Mouse (Mus musculus): Measurements from ENCODE around the gene Ggcx. TPM values are rescaled to one million over a fixed set of nuclear protein-coding genes. Genes with fewer than 3 reads are reported as not detected.

The Ggcx gene
- total RNA-seq, 4 experiments from 2014 or later = 10.3 to 13.5 (median 10.5) TPM

DNA sequence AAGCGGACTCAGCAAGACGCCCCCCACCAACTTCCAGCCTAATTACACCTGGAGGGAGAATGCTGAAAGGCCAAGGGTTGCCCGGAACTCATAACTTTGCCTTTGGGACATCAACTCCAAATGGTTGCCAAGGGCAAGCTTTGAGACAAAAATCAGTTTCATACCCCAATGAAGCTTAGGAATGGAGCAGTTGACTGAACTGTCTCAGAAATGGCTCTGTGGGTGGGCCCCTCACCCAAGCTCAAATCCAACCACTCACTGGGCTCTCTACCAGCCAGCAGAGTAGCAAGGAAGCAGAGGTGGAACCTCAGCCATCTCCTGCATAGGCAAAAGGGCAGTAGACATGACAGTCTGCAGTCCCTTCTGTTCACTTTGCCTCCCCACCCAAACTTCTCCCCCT is 26.3 kb upstream of the Ggcx start:
- DNase-seq (ENCODE audit: low spot score in 2 of 2) = no peak

DNA sequence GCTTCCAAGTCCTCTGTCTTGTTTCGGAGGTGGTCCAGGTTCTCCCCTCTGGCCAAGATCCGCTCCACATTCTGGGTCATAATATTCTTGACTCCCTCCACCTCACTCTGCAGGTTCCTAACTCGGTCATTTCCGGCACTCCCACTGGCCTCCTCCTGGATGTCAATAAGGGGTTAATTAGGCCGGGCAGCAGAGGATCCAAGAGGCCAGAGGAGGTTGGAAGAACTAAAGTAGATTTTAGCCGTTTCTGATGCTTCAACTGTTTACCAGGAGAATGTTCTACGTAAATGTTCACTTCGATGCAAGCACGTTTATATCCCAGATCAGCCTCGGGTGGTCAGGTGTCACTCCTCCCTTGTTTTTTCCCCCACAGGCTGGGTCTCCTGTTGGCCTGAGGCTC is 25.8 kb upstream of the Ggcx start:
- DNase-seq (ENCODE audit: low spot score in 2 of 2) = no peak

- no peak for DNase-seq (ENCODE audit: low spot score in 2 of 2)
These were observed 25.2 kb upstream of the Ggcx start for GRCm38 (mm10) chr6:72388791-72389329.

DNA sequence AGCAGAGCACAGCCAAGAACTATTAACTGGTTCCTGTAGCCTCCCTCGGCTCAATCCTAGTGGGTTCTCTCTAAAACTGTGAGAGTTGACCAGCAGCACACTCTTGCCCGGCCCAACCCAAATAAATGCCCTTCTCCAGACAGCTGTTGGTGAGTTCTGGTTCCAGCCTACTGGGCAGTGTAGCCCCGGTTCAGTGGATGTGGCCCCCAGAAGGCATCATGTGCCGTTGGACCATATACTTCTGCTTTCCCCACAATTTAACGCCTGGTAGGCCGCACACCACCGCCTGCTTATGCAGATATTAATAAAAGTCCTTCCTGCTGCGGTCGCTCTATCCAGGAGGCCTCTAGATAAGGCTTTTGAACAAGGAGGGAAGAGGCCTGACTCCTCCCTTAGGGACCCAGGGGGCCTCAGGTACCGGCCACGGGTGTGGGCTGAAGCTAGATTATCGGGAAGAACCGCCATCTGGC is 24.6 kb upstream of the Ggcx start:
- no peak for DNase-seq (ENCODE audit: low spot score in 2 of 2)

DNA sequence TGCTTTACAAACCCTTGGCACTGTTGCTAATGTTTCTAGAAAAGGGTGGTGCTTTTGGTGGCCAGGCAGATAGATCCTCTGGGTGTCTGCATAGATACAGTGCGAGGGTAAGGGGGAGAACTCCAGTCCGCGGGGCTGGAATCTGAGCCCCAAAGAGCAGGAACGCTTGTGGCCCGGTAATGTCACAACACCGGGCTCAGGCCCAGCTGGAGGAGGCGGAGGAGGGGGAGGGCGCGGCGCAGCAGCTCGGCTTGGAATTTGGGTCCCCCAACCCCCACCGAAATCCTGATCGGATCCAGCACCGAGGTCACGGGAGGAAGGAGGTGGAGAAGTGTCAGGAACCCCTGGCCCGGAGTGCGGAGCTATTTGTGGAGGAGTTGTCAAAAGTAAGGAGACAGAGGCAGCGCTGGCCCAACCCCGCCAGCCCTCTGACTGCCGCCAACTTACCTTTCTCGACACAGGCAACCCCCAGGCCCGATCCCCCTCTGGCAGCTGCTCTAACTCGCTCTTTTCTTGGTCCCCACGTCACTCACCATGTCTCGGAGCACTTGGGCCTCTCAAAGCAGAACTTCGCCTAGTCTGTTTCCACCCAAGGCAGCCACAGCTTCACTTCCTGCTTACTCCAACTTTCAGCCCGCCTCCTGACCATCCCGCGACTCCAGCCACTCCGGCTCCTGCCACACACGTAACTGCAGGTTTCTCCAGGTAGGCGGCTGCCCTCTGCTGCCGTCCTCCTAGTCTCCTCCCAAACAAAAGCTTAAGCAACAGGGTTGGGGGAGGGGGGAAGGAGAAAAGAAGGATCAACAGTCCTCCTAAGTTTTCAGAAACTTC is 24.0 kb upstream of the Ggcx start, which contains the start of gene Vamp8:
Vamp8 (minus strand) TSS at position 763 of the 831 bp plus-strand sequence.
- DNase-seq (ENCODE audit: low spot score in 2 of 2) = peak; percentile 88 to 92

DNA sequence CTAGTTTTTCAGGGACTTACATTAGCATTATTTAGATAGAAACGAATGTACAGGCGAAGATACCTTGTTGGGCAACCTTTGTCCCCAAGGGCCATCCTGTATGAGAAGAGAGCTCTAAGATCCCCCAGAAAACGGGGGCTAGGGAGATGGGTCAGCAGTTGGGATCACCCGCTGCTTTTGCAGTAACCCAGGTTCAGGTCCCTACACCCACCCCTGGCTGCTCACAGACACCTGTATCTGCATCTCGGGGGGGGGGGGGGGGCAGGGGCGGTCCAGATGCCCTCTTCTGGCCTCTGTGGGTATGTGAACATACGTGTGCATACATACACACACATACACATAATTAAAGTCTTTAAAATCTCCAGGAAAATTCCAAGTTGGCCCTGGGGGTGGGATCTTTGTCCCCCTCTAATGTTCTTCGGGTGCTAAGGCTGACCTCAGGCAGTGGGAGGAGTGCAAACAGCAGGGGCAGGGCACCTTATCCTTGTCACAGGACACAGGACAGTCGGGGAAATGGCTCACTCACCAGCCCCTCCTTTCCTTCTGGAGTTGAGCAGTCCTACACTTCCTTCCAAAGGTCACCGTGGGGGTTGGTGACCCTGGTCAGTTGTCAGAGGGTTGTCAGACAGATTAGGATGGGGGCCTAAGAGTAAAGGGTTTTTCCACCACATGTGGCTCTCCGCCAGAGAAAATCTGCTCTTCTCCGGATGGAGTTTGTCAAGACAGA is 23.1 kb upstream of the Ggcx start:
- DNase-seq (ENCODE audit: low spot score in 2 of 2) = peak in 1 of 2 experiments; percentile 28

DNA sequence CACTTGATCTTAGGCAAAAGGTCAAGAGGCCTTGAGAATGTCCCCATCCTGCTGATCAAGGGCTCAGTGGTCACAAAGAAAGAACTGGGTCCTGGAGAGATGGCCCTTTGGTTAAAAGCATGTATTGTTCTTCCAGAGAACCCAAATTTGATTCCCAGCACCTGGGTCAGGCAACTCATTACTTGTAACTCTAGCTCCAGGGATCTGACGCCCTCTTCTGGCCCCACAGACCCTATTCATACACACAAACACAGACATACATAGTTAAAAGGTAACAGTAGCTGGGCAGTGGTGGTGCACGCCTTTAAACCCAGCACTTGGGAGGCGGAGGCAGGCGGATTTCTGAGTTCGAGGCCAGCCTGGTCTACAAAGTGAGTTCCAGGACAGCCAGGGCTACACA is 21.8 kb upstream of the Ggcx start:
- DNase-seq (ENCODE audit: low spot score in 2 of 2) = no peak

DNA sequence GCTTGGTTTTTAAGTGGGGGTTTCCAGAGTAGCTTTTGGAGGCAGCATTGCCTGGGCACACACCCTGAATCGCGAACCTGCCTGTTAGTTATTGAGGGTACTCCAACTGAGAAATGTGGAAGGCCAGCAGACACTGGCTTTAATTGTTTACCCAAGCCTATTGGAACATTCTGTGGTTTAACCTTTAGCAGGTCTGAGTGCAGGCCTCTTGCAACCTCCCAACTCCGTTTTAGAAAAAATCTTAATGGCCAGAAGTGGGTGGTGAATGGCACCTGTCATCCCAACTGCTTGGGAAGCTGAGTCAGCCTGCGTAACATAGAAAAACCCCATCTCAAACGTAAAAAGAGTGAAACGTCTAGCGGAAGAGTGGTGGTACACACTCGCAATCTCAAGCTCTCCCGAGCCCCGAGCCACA is 17.3 kb upstream of the Ggcx start:
- DNase-seq (ENCODE audit: low spot score in 2 of 2) = no peak

DNA sequence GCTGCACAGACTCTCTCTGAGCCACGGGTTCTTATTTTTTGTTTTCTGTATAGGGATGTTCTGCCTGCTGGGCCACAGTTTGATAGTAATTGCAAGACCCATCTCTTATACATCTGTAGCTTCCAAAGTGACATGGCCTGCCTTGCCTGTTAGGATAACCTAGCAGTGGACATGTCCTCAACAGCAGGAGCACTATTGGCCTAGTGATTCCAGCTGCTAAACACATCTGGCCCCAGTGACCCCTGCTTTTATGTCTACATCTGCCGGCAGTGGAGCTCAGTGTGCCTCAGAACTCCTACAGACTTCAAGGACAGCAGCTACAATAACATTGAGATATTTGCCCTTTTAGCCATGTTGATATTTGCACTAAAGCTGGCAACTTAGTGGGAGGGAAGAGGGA is 14.1 kb upstream of the Ggcx start:
- no peak for DNase-seq (ENCODE audit: low spot score in 2 of 2)

- peak; percentile 64 to 68 for DNase-seq (ENCODE audit: low spot score in 2 of 2)
These were observed 12.2 kb upstream of the Ggcx start for GRCm38 (mm10) chr6:72401875-72402274.

- DNase-seq (ENCODE audit: low spot score in 2 of 2) = no peak
These were observed 8.8 kb upstream of the Ggcx start for GRCm38 (mm10) chr6:72405356-72405755.

GRCm38 (mm10) chr6:72407119-72407518 is 7.0 kb upstream of the Ggcx start:
- DNase-seq (ENCODE audit: low spot score in 2 of 2) = peak; percentile 70 to 72

GRCm38 (mm10) chr6:72409567-72409966 is 4.5 kb upstream of the Ggcx start:
- no peak for DNase-seq (ENCODE audit: low spot score in 2 of 2)

GRCm38 (mm10) chr6:72410003-72410402 is 4.1 kb upstream of the Ggcx start:
- no peak for DNase-seq (ENCODE audit: low spot score in 2 of 2)

DNA sequence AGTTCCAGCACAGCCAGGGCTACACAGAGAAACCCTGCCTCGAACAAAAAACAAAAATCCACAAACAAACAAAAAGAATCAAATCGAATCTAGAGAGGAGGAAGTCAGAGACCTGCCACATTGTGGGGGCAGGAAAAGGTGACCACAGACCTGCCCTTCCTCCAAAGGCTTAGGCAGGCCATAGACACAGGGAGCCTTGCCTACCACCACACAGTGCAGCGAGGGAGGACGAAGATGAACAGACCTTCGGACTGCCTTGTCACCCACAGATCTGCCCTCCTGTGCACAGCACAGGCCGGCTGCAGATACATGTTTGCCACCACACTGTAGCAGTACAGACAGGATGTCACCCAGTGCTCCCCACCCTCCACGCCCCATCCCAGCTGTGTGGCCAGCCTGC is 3.6 kb upstream of the Ggcx start:
- DNase-seq (ENCODE audit: low spot score in 2 of 2) = no peak

GRCm38 (mm10) chr6:72415181-72415580 is 1.1 kb downstream of the Ggcx start:
- no peak for DNase-seq (ENCODE audit: low spot score in 2 of 2)

GRCm38 (mm10) chr6:72415964-72416772 is 2.1 kb downstream of the Ggcx start:
- DNase-seq (ENCODE audit: low spot score in 2 of 2) = no peak

GRCm38 (mm10) chr6:72418279-72418678 is 4.2 kb downstream of the Ggcx start:
- no peak for DNase-seq (ENCODE audit: low spot score in 2 of 2)

DNA sequence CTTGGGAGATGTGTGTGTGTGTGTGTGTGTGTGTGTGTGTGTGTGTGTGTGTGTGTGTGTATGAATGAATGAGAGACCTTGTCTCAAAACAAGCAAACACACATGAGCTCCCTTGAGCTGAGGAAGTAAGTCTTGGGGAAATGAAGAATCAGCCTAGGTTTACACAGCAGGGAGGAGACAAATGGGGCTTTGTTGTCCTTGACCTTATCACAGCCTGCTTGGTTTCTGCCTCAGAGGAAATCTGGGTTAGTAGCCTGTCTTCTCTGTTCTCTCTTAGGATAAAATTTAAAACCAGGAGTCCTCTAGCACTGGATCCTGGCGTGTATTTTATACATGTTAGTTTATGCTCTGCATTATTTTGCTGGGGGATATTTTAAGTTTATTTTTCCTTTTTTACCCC is 5.7 kb downstream of the Ggcx start:
- no peak for DNase-seq (ENCODE audit: low spot score in 2 of 2)

DNA sequence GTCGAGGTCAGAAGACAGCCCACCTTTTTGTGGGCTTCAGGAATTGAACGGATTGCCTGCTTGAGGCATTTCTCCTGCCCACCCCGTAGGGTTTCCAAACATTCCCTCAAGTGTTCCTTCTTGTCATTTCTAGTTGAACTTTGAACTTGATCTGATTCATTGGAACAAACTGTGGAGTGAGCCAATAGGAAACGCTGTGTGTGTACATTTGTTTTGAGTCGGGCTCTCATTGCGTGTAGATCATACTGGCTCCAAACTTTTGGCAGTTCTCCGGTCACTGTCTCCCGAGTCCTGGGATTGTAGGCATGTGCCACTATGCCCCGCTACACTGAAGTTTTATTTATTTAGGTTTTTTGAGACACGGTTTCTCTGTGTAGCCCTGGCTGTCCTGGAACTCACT is 6.8 kb downstream of the Ggcx start:
- no peak for DNase-seq (ENCODE audit: low spot score in 2 of 2)

GRCm38 (mm10) chr6:72425646-72426045 is 11.5 kb downstream of the Ggcx start:
- no peak for DNase-seq (ENCODE audit: low spot score in 2 of 2)

Measured in gastrocnemius, adult 8-10 months (tissue).